In the genomic region with DNA sequence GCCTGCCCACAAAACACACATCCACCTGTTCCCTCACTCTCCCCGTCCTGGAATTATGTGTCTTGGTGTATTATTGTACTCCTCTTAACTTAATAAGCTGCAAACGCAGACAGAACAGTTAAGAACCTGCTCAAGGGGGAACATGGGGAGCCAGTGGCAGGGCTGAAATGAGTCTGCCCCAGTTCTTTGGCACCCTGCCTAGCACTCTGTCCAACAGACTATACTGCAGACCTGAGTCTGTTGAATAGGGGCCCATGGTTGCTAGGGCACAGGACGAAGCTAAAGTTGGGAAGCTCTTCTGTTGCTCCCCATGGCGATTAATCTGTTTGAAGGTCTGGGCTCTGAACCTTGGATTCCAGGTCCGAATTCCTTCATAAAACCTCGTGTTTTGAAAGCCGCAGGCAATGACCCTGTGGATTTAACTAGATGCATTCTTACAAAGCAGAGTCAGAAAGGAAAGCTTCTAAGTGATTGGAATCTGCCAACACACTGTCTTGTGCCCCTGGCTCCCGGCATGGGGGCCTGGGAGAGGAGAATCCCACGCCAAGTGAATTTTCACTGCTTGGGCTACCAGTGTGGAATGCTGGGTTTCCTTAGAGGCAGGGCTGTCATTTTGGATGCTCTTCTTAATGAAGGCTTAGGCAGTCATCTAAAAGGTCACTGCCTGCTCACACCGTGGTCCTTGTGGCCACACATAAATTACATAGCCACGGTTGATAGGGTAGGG, we compare ENCODE assay signal across 8 mouse cellular contexts.
A peak's percentile ranks its signal among the peaks of the same experiment; 100 is the strongest.
DNase-seq lines count a peak whose midpoint lies in the region; ATAC-seq and TF ChIP-seq lines count a peak whose summit lies in the region.

No protein-coding gene starts in this region.

- no peaks in the 10 kb centered on the region for H3K27me3 ChIP-seq in forebrain, postnatal 0 days (ENCODE audit: insufficient read depth, low read length)
- peaks cover 5% of the 10 kb centered on the region; the same call in 1 of the 2 replicates for H3K27me3 ChIP-seq in midbrain, embryonic 10.5 days (ENCODE audit: low read depth, poor library complexity, severe bottlenecking)
- H3K27me3 ChIP-seq in intestine, embryonic 15.5 days (replicated peaks), result no peaks in the 10 kb centered on the region
- no peaks in the 10 kb centered on the region for H3K27me3 ChIP-seq in intestine, postnatal 0 days (replicated peaks; ENCODE audit: control insufficient read depth, insufficient read depth, low read length)

- TF ChIP-seq POLR2A in brain, embryonic 14.5 days (IDR thresholded peaks at IDR 0.05; ENCODE audit: borderline replicate concordance, extremely low read depth, insufficient read depth, insufficient read length, poor library complexity, severe bottlenecking), result no peak

- H3K4me1 ChIP-seq in forebrain, postnatal 0 days (ENCODE audit: insufficient read depth), result no peaks in the 10 kb centered on the region
- H3K4me1 ChIP-seq in midbrain, embryonic 10.5 days, result peaks cover 69% of the 10 kb centered on the region
- no peaks in the 10 kb centered on the region for H3K4me1 ChIP-seq in intestine, embryonic 15.5 days (replicated peaks)
- no peaks in the 10 kb centered on the region for H3K4me1 ChIP-seq in intestine, postnatal 0 days (replicated peaks; ENCODE audit: control insufficient read depth, insufficient read depth, low read length)

- intact Hi-C loops in gastrocnemius, postnatal 14 days (cut with DNase I; ENCODE audit: low total_unique reads), result no loop called here

- no peak for TF ChIP-seq CTCF in brain, embryonic 14.5 days (IDR thresholded peaks at IDR 0.05; ENCODE audit: borderline replicate concordance, extremely low read depth, insufficient read depth, insufficient read length)
- no peak for TF ChIP-seq CTCF in forebrain, postnatal 0 days (IDR thresholded peaks at IDR 0.05; ENCODE audit: low read depth)
- no peak for TF ChIP-seq CTCF in intestine, postnatal 0 days (IDR thresholded peaks at IDR 0.05; ENCODE audit: low read depth)

- H3K36me3 ChIP-seq in forebrain, postnatal 0 days (ENCODE audit: insufficient read depth), result no peaks in the 10 kb centered on the region
- no peaks in the 10 kb centered on the region for H3K36me3 ChIP-seq in midbrain, embryonic 10.5 days
- H3K36me3 ChIP-seq in intestine, embryonic 15.5 days, result no peaks in the 10 kb centered on the region
- H3K36me3 ChIP-seq in intestine, postnatal 0 days (ENCODE audit: control insufficient read depth, insufficient read depth), result no peaks in the 10 kb centered on the region

- H3K4me2 ChIP-seq in forebrain, postnatal 0 days (ENCODE audit: low read depth), result no peak overlapping the region
- H3K4me2 ChIP-seq in intestine, embryonic 15.5 days (replicated peaks), result no peak overlapping the region
- no peak overlapping the region for H3K4me2 ChIP-seq in intestine, postnatal 0 days (replicated peaks; ENCODE audit: low read depth)

- DNase-seq in gastrocnemius, postnatal 14 days, result peak; percentile 13
- no peak for DNase-seq in gastrocnemius, postnatal 25 days
- DNase-seq in brain, embryonic 14.5 days (ENCODE audit: low read depth), result peak; percentile 93
- peak; percentile 57 for DNase-seq in forebrain, postnatal 0 days
- DNase-seq in midbrain, embryonic 10.5 days (ENCODE audit: low spot score), result peak; percentile 58
- DNase-seq in urinary bladder, postnatal 4 days (ENCODE audit: low spot score in 2 of 2), result no peak

- 23% methylated on average over 11 of the region's 11 CpGs for WGBS in forebrain, postnatal 0 days
- WGBS in midbrain, embryonic 10.5 days, result 21% methylated on average over 11 of the region's 11 CpGs
- WGBS in intestine, embryonic 15.5 days, result 66% methylated on average over 11 of the region's 11 CpGs
- 68% methylated on average over 11 of the region's 11 CpGs for WGBS in intestine, postnatal 0 days

- H3K9me3 ChIP-seq in forebrain, postnatal 0 days (ENCODE audit: low read length), result no peaks in the 10 kb centered on the region
- no peaks in the 10 kb centered on the region for H3K9me3 ChIP-seq in midbrain, embryonic 10.5 days (replicated peaks)
- H3K9me3 ChIP-seq in intestine, embryonic 15.5 days, result no peaks in the 10 kb centered on the region
- H3K9me3 ChIP-seq in intestine, postnatal 0 days (ENCODE audit: control insufficient read depth), result no peaks in the 10 kb centered on the region

- ATAC-seq in forebrain, postnatal 0 days, result peak; percentile 69
- no peak for ATAC-seq in intestine, embryonic 15.5 days
- no peak for ATAC-seq in intestine, postnatal 0 days

- no peak overlapping the region for H3K9ac ChIP-seq in forebrain, postnatal 0 days
- no peak overlapping the region for H3K9ac ChIP-seq in intestine, embryonic 15.5 days
- no peak overlapping the region for H3K9ac ChIP-seq in intestine, postnatal 0 days (ENCODE audit: low read depth, low read length)

- no peak overlapping the region for H3K27ac ChIP-seq in forebrain, postnatal 0 days (ENCODE audit: low read depth, low read length)
- H3K27ac ChIP-seq in midbrain, embryonic 10.5 days (replicated peaks), result peak overlapping the region; percentile 72
- no peak overlapping the region for H3K27ac ChIP-seq in intestine, embryonic 15.5 days
- H3K27ac ChIP-seq in intestine, postnatal 0 days (ENCODE audit: low read depth, low read length), result no peak overlapping the region

- H3K4me3 ChIP-seq in forebrain, postnatal 0 days (ENCODE audit: low read depth, low read length), result no peak overlapping the region
- H3K4me3 ChIP-seq in midbrain, embryonic 10.5 days, result no peak overlapping the region
- no peak overlapping the region for H3K4me3 ChIP-seq in intestine, embryonic 15.5 days (replicated peaks)
- no peak overlapping the region for H3K4me3 ChIP-seq in intestine, postnatal 0 days (ENCODE audit: low read depth, low read length)

Comparison
In these comparisons a context has a peak if more than half of its experiments do, and no peak if none do; other contexts are left out.
1. DNase-seq: peak in gastrocnemius, postnatal 14 days (single experiment), brain, embryonic 14.5 days (single experiment), forebrain, postnatal 0 days (single experiment) and midbrain, embryonic 10.5 days (single experiment); none in gastrocnemius, postnatal 25 days (single experiment) and urinary bladder, postnatal 4 days (0 of 2).